8 mouse cellular contexts compared by ENCODE assay signal in the genomic region with DNA sequence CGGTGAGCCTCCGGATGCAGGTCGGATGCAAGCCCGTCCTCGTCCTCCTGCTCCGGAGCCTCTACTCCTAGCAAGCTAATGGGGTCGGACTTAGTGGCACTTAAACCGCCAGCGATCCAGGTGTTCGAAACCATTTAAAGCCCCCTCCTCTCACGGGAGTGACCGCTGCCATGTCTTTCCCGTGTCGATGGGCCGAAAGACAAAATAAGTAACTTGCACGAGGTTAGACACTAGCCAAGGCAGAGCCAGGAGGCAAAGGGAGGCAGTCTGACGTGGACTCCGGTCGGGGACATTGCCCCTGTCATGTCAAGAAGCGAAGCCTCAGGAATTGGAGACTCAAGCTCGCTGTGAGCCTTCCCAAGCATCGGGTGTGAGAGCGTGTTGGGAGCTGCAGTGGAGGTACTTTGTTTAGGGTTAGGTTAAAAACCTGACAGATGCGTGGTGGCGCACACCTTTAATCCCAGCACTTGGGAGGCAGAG. TPM values are rescaled to one million over a fixed set of nuclear protein-coding genes. Genes with fewer than 3 reads are reported as not detected.
DNase-seq lines count a peak whose midpoint lies in the region; ATAC-seq and TF ChIP-seq lines count a peak whose summit lies in the region.

No protein-coding gene starts in this region.

- WGBS in forebrain, embryonic 12.5 days, result 5% methylated on average over 25 of the region's 25 CpGs
- 1% methylated on average over 25 of the region's 25 CpGs for WGBS in liver, embryonic 12.5 days (ENCODE audit: insufficient replicate concordance)

- no peaks in the 10 kb centered on the region for H3K27me3 ChIP-seq in C2C12 (ENCODE audit: control insufficient read depth, insufficient read depth, insufficient read length)
- H3K27me3 ChIP-seq in forebrain, embryonic 12.5 days, result peaks cover 1% of the 10 kb centered on the region; the same call in 1 of the 2 replicates
- no peaks in the 10 kb centered on the region for H3K27me3 ChIP-seq in liver, embryonic 12.5 days (replicated peaks)

- no peaks in the 10 kb centered on the region for H3K9me3 ChIP-seq in forebrain, embryonic 12.5 days
- H3K9me3 ChIP-seq in liver, embryonic 12.5 days (replicated peaks), result no peaks in the 10 kb centered on the region

- no peak for ATAC-seq in forebrain, embryonic 12.5 days (ENCODE audit: low FRiP score)
- no peak for ATAC-seq in liver, embryonic 12.5 days
- ATAC-seq in granulocyte monocyte progenitor cell, adult 5-6 weeks (replicated peaks; ENCODE audit: poor library complexity, severe bottlenecking), result no peak

- H3ac ChIP-seq in C2C12 (ENCODE audit: control insufficient read depth, insufficient read length, low read depth), result peak overlapping the region; percentile 98

- DNase-seq in gastrocnemius, adult 2 months, result no peak
- DNase-seq in gastrocnemius, postnatal 36 days, result no peak
- no peak for DNase-seq in layer of hippocampus, adult 9-10 months (ENCODE audit: low spot score)
- DNase-seq in thymus, postnatal 36 days, result no peak

- no peak for TF ChIP-seq CTCF in gastrocnemius, adult 2 months (IDR thresholded peaks at IDR 0.05)
- no peak for TF ChIP-seq CTCF in C2C12 (IDR thresholded peaks at IDR 0.05; ENCODE audit: control insufficient read depth, insufficient read depth, insufficient read length)

- intact Hi-C loops in gastrocnemius, adult 2 months (cut with DNase I), result loop anchor here (2.0 kb wide), 1 partner anchor 59 kb away; no protein-coding TSS in a partner anchor
- intact Hi-C loops in gastrocnemius, postnatal 36 days (cut with DNase I), result loop anchor here (2.0 kb wide), 2 partner anchors 57 to 59 kb away; no protein-coding TSS in a partner anchor

- peak overlapping the region; percentile 95 for H3K4me3 ChIP-seq in gastrocnemius, adult 2 months
- peak overlapping the region; percentile 93 for H3K4me3 ChIP-seq in C2C12 (ENCODE audit: insufficient read depth, poor library complexity, severe bottlenecking)
- H3K4me3 ChIP-seq in forebrain, embryonic 12.5 days (replicated peaks), result peak overlapping the region; percentile 100
- H3K4me3 ChIP-seq in liver, embryonic 12.5 days, result peak overlapping the region; percentile 99

- peak overlapping the region; percentile 95 for H3K9ac ChIP-seq in forebrain, embryonic 12.5 days
- H3K9ac ChIP-seq in liver, embryonic 12.5 days, result peak overlapping the region; percentile 94

- peaks cover 50% of the 10 kb centered on the region for H3K79me3 ChIP-seq in C2C12 (ENCODE audit: low read depth)

- peak overlapping the region; percentile 89 for H3K4me2 ChIP-seq in forebrain, embryonic 12.5 days
- peak overlapping the region; percentile 93 for H3K4me2 ChIP-seq in liver, embryonic 12.5 days

- H3K79me2 ChIP-seq in C2C12 (ENCODE audit: control insufficient read depth, insufficient read depth), result peaks cover 57% of the 10 kb centered on the region

- H3K36me3 ChIP-seq in C2C12 (ENCODE audit: control insufficient read depth, insufficient read depth), result peaks cover 40% of the 10 kb centered on the region
- H3K36me3 ChIP-seq in forebrain, embryonic 12.5 days (replicated peaks), result peaks cover 40% of the 10 kb centered on the region
- H3K36me3 ChIP-seq in liver, embryonic 12.5 days, result peaks cover 40% of the 10 kb centered on the region

- H3K27ac ChIP-seq in gastrocnemius, adult 2 months, result peak overlapping the region; percentile 95
- no peak overlapping the region for H3K27ac ChIP-seq in forebrain, embryonic 12.5 days
- peak overlapping the region; percentile 79 for H3K27ac ChIP-seq in liver, embryonic 12.5 days

- peaks cover 17% of the 10 kb centered on the region for H3K4me1 ChIP-seq in forebrain, embryonic 12.5 days
- peaks cover 34% of the 10 kb centered on the region for H3K4me1 ChIP-seq in liver, embryonic 12.5 days

TF ChIP-seq in C2C12, 6 proteins besides CTCF, POLR2A, EP300 and RAD21:
- TF ChIP-seq USF1 (IDR thresholded peaks at IDR 0.05; ENCODE audit: low read depth), result no peak
- no peak for TF ChIP-seq FOSL1 (IDR thresholded peaks at IDR 0.05; ENCODE audit: insufficient read depth, low read length, poor library complexity, severe bottlenecking)
- no peak for TF ChIP-seq CEBPB (IDR thresholded peaks at IDR 0.05; ENCODE audit: low read depth)
- TF ChIP-seq MYOG (IDR thresholded peaks at IDR 0.05; ENCODE audit: control insufficient read depth, extremely low read depth, insufficient read length), result no peak
- TF ChIP-seq MAX (IDR thresholded peaks at IDR 0.05), result no peak
- no peak for TF ChIP-seq MYOD1 (IDR thresholded peaks at IDR 0.05; ENCODE audit: control insufficient read depth, insufficient read length, low read depth)

RNA-seq across cellular contexts. Expression of a gene that starts 0.8 kb away (rescaled TPM):
- total RNA-seq in gastrocnemius, adult 2 months (2021), result 10 to 100 TPM; 10.6 to 11.7 TPM
- total RNA-seq in gastrocnemius, postnatal 36 days (2021), result 1 to 10 TPM; 8.5 to 10.0 TPM
- 39.7 TPM for polyA plus RNA-seq in C2C12 (2012; fragmentation: generic; extraction: Trizol)
- 33.3 and 34.1 TPM in 2 replicates for polyA plus RNA-seq in forebrain, embryonic 12.5 days (2016; fragmentation: Nextera tagmentation; extraction: Ambion mirVana)
- polyA plus RNA-seq in liver, embryonic 12.5 days (2016; fragmentation: Nextera tagmentation; extraction: Ambion mirVana), result 42.3 and 44.0 TPM in 2 replicates
- 33.7 and 36.5 TPM in 2 replicates for total RNA-seq in granulocyte monocyte progenitor cell, adult 5-6 weeks (2014; fragmentation: Nextera tagmentation)
- 30.7 and 40.0 TPM in 2 replicates for total RNA-seq in granulocyte monocyte progenitor cell, adult 5-6 weeks (2017)

RNA-seq across cellular contexts. Expression of a gene that starts 1.5 kb away (rescaled TPM):
- total RNA-seq in gastrocnemius, adult 2 months (2021), result under 1 TPM; 0.53 to 0.59 TPM
- 1 to 10 TPM in 1 of 2 experiments, under 1 TPM in 1; 0.43 to 1.1 TPM for total RNA-seq in gastrocnemius, postnatal 36 days (2021)
- 0.27 TPM for polyA plus RNA-seq in C2C12 (2012; fragmentation: generic; extraction: Trizol)
- 0.55 and 0.78 TPM in 2 replicates for polyA plus RNA-seq in forebrain, embryonic 12.5 days (2016; fragmentation: Nextera tagmentation; extraction: Ambion mirVana)
- polyA plus RNA-seq in liver, embryonic 12.5 days (2016; fragmentation: Nextera tagmentation; extraction: Ambion mirVana), result 0.12 and 0.19 TPM in 2 replicates
- 1.6 and 3.2 TPM in 2 replicates for total RNA-seq in granulocyte monocyte progenitor cell, adult 5-6 weeks (2014; fragmentation: Nextera tagmentation)
- 1.0 and 2.6 TPM in 2 replicates for total RNA-seq in granulocyte monocyte progenitor cell, adult 5-6 weeks (2017)

RNA-seq across cellular contexts. Expression of a gene that starts 12.4 kb away (rescaled TPM):
- 1 to 10 TPM; 2.4 to 3.3 TPM for total RNA-seq in gastrocnemius, adult 2 months (2021)
- total RNA-seq in gastrocnemius, postnatal 36 days (2021), result 1 to 10 TPM; 2.5 to 2.8 TPM
- 8.6 TPM for polyA plus RNA-seq in C2C12 (2012; fragmentation: generic; extraction: Trizol)
- polyA plus RNA-seq in forebrain, embryonic 12.5 days (2016; fragmentation: Nextera tagmentation; extraction: Ambion mirVana), result 23.7 and 24.2 TPM in 2 replicates
- 11.4 and 12.2 TPM in 2 replicates for polyA plus RNA-seq in liver, embryonic 12.5 days (2016; fragmentation: Nextera tagmentation; extraction: Ambion mirVana)
- 9.2 and 15.7 TPM in 2 replicates for total RNA-seq in granulocyte monocyte progenitor cell, adult 5-6 weeks (2014; fragmentation: Nextera tagmentation)
- 5.2 and 10.3 TPM in 2 replicates for total RNA-seq in granulocyte monocyte progenitor cell, adult 5-6 weeks (2017)

RNA-seq across cellular contexts. Expression of a gene that starts 31.3 kb away (rescaled TPM):
- total RNA-seq in gastrocnemius, adult 2 months (2021), result 100 to 1,000 TPM in 1 of 2 experiments, 10 to 100 TPM in 1; 92.5 to 125 TPM
- total RNA-seq in gastrocnemius, postnatal 36 days (2021), result 10 to 100 TPM; 77.1 to 91.5 TPM
- polyA plus RNA-seq in C2C12 (2012; fragmentation: generic; extraction: Trizol), result 36.2 TPM
- 5.3 and 5.5 TPM in 2 replicates for polyA plus RNA-seq in forebrain, embryonic 12.5 days (2016; fragmentation: Nextera tagmentation; extraction: Ambion mirVana)
- 10.9 and 12.0 TPM in 2 replicates for polyA plus RNA-seq in liver, embryonic 12.5 days (2016; fragmentation: Nextera tagmentation; extraction: Ambion mirVana)
- 9.8 and 11.6 TPM in 2 replicates for total RNA-seq in granulocyte monocyte progenitor cell, adult 5-6 weeks (2014; fragmentation: Nextera tagmentation)
- 4.3 and 6.3 TPM in 2 replicates for total RNA-seq in granulocyte monocyte progenitor cell, adult 5-6 weeks (2017)

RNA-seq across cellular contexts. Expression of a gene that starts 32.4 kb away (rescaled TPM):
- total RNA-seq in gastrocnemius, adult 2 months (2021), result 1 to 10 TPM; 4.9 to 6.6 TPM
- total RNA-seq in gastrocnemius, postnatal 36 days (2021), result 1 to 10 TPM; 6.3 to 6.4 TPM
- polyA plus RNA-seq in C2C12 (2012; fragmentation: generic; extraction: Trizol), result 17.5 TPM
- polyA plus RNA-seq in forebrain, embryonic 12.5 days (2016; fragmentation: Nextera tagmentation; extraction: Ambion mirVana), result 9.5 and 10.8 TPM in 2 replicates
- 7.7 and 8.4 TPM in 2 replicates for polyA plus RNA-seq in liver, embryonic 12.5 days (2016; fragmentation: Nextera tagmentation; extraction: Ambion mirVana)
- 0.34 and 7.6 TPM in 2 replicates for total RNA-seq in granulocyte monocyte progenitor cell, adult 5-6 weeks (2014; fragmentation: Nextera tagmentation)
- total RNA-seq in granulocyte monocyte progenitor cell, adult 5-6 weeks (2017), result 1.8 and 2.2 TPM in 2 replicates
